ENCODE assay signal across 8 mouse cellular contexts in the genomic region with DNA sequence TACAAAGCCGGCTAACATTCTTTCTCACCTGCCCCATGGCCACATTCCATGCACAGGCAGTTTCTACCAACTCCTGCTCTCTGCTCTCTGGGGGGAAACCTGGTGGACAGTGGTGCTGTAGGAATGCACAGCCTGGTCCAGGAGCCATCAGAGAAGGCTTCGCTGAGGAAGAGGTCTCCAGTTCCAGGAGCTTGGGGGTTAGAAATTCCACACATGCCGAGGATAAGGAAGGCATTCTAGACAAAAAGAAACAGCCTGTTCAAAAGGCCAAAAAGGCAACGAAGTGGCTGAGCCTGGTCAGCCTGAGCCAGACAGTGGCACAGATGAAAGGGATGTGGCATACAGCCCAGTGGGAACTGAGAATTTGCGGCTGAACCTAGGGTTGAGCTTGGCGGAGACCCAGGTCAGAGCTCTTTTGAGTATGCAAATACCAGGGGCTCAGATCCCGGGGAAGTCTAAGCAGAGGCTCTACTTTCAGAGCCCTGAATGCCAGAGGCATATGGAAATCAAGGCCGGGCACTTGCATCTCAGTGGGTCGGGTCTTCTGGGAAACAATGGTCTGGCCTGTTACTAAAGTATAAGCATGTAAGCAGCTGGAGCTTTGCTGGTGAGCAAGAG. TPM values are rescaled to one million over a fixed set of nuclear protein-coding genes. Genes with fewer than 3 reads are reported as not detected.
DNase-seq lines count a peak whose midpoint lies in the region; ATAC-seq lines count a peak whose summit lies in the region.

No protein-coding gene starts in this region.

- no peak; the same call in 1 of the 2 replicates for ATAC-seq in forebrain, embryonic 15.5 days (replicated peaks)
- ATAC-seq in heart, embryonic 13.5 days (ENCODE audit: extremely low read depth, insufficient number of reproducible peaks, low FRiP score, low TSS enrichment), result no peak
- ATAC-seq in cerebellum, adult (ENCODE audit: insufficient number of reproducible peaks, low FRiP score, low TSS enrichment), result no peak

- H3K27ac ChIP-seq in forebrain, embryonic 10.5 days, result no peak overlapping the region
- no peak overlapping the region for H3K27ac ChIP-seq in forebrain, embryonic 15.5 days (replicated peaks)
- H3K27ac ChIP-seq in heart, embryonic 13.5 days (replicated peaks), result peak overlapping the region; percentile 73

- H3K4me3 ChIP-seq in forebrain, embryonic 10.5 days, result no peak overlapping the region
- no peak overlapping the region for H3K4me3 ChIP-seq in forebrain, embryonic 15.5 days
- H3K4me3 ChIP-seq in heart, embryonic 13.5 days, result no peak overlapping the region

- 16% methylated on average over 9 of the region's 9 CpGs for WGBS in forebrain, embryonic 10.5 days
- WGBS in forebrain, embryonic 15.5 days, result 10% methylated on average over 9 of the region's 9 CpGs
- WGBS in heart, embryonic 13.5 days, result 15% methylated on average over 9 of the region's 9 CpGs

- H3K9ac ChIP-seq in forebrain, embryonic 15.5 days (replicated peaks), result no peak overlapping the region
- H3K9ac ChIP-seq in heart, embryonic 13.5 days, result no peak overlapping the region

- H3K27me3 ChIP-seq in forebrain, embryonic 10.5 days (ENCODE audit: poor library complexity, severe bottlenecking), result peaks cover 10% of the 10 kb centered on the region
- H3K27me3 ChIP-seq in forebrain, embryonic 15.5 days, result peaks cover 5% of the 10 kb centered on the region; the same call in 1 of the 2 replicates
- peaks cover 23% of the 10 kb centered on the region for H3K27me3 ChIP-seq in heart, embryonic 13.5 days (replicated peaks)

- peaks cover 10% of the 10 kb centered on the region for H3K4me1 ChIP-seq in forebrain, embryonic 10.5 days
- H3K4me1 ChIP-seq in forebrain, embryonic 15.5 days, result peaks cover 11% of the 10 kb centered on the region
- H3K4me1 ChIP-seq in heart, embryonic 13.5 days, result peaks cover 20% of the 10 kb centered on the region

- peak; percentile 23 for DNase-seq in forebrain, embryonic 10.5 days (ENCODE audit: extremely low spot score, low spot score)
- DNase-seq in right cerebral cortex, adult 2 months (ENCODE audit: low spot score in 2 of 2), result peak; percentile 23 to 30
- DNase-seq in right cerebral cortex, postnatal 36 days (ENCODE audit: low spot score in 2 of 2), result no peak
- DNase-seq in lung, postnatal 4 days, result peak; percentile 51 to 79
- no peak for DNase-seq in cerebellum, adult 8-10 months

- no peaks in the 10 kb centered on the region for H3K9me3 ChIP-seq in forebrain, embryonic 10.5 days
- H3K9me3 ChIP-seq in forebrain, embryonic 15.5 days, result no peaks in the 10 kb centered on the region
- no peaks in the 10 kb centered on the region for H3K9me3 ChIP-seq in heart, embryonic 13.5 days

- no peak overlapping the region for H3K4me2 ChIP-seq in forebrain, embryonic 15.5 days (replicated peaks)
- H3K4me2 ChIP-seq in heart, embryonic 13.5 days, result peak overlapping the region; percentile 5; the same call in 1 of the 2 replicates

- no peaks in the 10 kb centered on the region for H3K36me3 ChIP-seq in forebrain, embryonic 10.5 days (replicated peaks)
- no peaks in the 10 kb centered on the region for H3K36me3 ChIP-seq in forebrain, embryonic 15.5 days
- no peaks in the 10 kb centered on the region for H3K36me3 ChIP-seq in heart, embryonic 13.5 days

RNA-seq across cellular contexts. Expression of gene Tm9sf4, which starts 21.0 kb away (rescaled TPM):
- 65.3 and 66.0 TPM in 2 replicates for polyA plus RNA-seq in forebrain, embryonic 10.5 days (2016; fragmentation: Nextera tagmentation; extraction: Ambion mirVana)
- 70.0 and 71.9 TPM in 2 replicates for polyA plus RNA-seq in forebrain, embryonic 15.5 days (2015; fragmentation: Nextera tagmentation; extraction: Ambion mirVana)
- 59.0 and 63.0 TPM in 2 replicates for polyA plus RNA-seq in heart, embryonic 13.5 days (2015; fragmentation: Nextera tagmentation; extraction: Ambion mirVana)

RNA-seq across cellular contexts. Expression of gene Hck, which starts 31.8 kb away (rescaled TPM):
- 0.92 and 1.5 TPM in 2 replicates for polyA plus RNA-seq in forebrain, embryonic 10.5 days (2016; fragmentation: Nextera tagmentation; extraction: Ambion mirVana)
- 1.2 and 1.4 TPM in 2 replicates for polyA plus RNA-seq in forebrain, embryonic 15.5 days (2015; fragmentation: Nextera tagmentation; extraction: Ambion mirVana)
- 1.8 and 2.2 TPM in 2 replicates for polyA plus RNA-seq in heart, embryonic 13.5 days (2015; fragmentation: Nextera tagmentation; extraction: Ambion mirVana)

Comparison
In these comparisons a context has a peak if more than half of its experiments do, and no peak if none do; other contexts are left out.
1. DNase-seq: peak in forebrain, embryonic 10.5 days (single experiment), right cerebral cortex, adult 2 months (2 of 2) and lung, postnatal 4 days (2 of 2); none in right cerebral cortex, postnatal 36 days (0 of 2) and cerebellum, adult 8-10 months (single experiment).